Mouse (Mus musculus) urinary bladder, postnatal 4 days (tissue): ENCODE data around the gene Szrd1.

Experiments used
- DNase-seq, 2 experiments: peaks; one replicate each; pipeline ENCODE4 v3.0.0; 2021 to 2022; ENCODE audit warnings: low spot score in 2 of 2

Szrd1 gene

DNA sequence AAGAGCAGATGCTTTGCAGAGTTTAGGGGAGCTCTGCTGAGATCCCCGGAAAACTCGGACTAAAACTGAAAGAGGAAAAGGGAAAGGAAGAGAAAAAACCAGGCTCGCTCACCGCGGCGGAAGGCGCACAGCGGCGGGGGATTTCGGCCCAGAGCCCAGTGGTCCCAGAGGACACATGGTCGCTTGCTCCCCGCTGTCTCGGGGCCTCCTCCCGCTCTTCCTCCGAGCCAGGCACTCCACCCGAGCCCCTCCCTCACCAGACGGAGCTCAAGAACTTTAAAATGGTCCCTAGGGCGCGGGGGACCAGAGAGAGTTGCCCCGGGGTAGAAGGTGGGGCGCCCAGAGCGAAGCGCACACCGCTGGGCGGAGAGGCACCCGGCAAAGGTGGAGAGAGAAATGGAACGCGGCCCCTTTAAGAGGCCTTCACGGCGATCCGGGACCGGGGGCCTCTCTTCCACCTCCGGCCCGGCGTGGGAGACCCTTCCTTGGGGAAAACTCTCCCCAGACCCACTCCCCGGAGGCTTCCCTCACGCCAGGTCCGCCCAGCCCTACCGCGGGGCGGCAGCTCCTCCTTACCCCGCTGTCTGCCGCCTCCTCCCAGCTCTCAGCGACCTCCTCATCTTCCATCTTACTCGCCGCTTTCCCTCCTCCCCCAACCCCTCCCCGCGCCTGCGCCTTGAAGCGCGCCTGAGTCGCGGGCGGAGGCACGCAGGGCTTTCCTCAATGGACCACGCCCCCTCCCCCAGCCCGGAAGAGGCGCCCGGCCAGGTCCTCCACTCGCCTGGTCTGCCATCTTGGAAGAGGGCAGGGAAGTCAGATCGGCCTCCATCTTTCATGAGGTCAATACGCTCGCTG, at the start of gene Szrd1:
Gene Szrd1, minus strand, starts transcription at position 660 of the 855 bp plus-strand sequence.
- DNase-seq, result peak; percentile 99

- DNase-seq, result no peak
Measured at GRCm38 (mm10) chr4:141186923-141187836, 47.6 kb upstream of the Szrd1 start.

GRCm38 (mm10) chr4:141184426-141184825, 44.9 kb upstream of the Szrd1 start:
- DNase-seq, result no peak

DNA sequence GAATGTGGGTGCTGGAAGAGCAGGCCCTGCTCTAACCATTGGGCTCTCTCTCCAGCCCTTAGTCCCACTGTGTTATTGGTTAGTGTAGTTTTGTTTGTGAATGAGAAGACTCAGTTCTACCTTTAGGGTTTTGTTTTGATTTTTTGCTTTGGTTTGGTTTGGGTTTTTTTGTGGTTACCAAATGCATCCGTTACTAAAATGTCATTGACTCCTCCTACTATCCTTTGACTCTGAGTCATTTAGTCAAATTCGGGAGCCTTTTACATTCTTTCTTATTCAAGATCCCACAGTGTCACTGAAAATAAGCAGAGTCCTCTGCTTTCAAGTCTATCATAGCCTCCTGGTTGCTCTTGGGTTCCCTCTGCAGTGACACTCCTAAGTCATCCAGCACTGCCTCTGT, 44.4 kb upstream of the Szrd1 start:
- no peak for DNase-seq

GRCm38 (mm10) chr4:141181981-141182380, 42.4 kb upstream of the Szrd1 start:
- no peak for DNase-seq

DNA sequence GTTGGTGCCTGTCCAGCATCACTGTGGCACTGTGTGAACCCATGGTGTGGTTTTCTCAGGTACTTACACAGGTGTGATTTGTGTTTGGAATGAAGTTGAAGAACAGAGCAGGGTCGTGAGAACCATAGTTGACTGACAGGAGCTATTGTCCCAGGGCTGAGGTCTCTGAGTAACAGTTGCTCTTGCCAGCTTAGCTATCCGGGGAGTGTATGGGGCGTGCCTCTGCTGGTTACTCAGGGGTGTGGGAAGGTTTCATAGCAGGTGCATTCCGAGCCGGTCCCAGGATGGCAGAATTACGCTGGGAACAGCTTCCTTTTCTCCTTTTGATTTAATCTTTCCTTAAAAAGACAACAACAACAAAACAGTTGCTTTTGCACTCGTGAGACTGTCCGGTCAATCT, 41.3 kb upstream of the Szrd1 start:
- DNase-seq, result no peak

- DNase-seq, result no peak
Measured at GRCm38 (mm10) chr4:141178500-141178899, 38.9 kb upstream of the Szrd1 start.

DNA sequence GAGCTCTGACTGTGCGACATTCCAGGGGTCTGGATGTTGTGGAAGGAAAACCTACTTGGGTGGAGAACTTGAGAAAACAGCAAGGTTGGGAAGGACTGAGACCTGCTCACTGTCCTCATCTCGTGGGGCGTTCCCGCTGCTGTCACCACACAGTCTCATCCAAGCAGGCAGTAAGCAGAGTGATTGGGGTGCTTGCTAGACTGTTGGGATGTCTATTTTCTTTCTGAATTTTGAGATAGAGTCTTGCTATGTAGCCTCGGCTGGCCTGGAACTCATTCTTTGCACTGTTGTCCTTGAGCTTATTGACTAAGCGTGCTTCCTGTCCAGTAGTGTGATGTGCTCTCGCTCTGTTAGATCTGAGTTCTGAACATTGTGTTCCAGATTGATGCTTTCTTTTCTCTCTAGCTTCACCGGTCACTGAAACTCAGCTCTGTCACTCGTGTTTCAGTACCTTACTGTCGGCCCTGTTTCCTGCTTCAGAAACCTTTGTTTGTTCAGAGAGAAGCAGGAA, 36.8 kb upstream of the Szrd1 start:
- no peak for DNase-seq

DNA sequence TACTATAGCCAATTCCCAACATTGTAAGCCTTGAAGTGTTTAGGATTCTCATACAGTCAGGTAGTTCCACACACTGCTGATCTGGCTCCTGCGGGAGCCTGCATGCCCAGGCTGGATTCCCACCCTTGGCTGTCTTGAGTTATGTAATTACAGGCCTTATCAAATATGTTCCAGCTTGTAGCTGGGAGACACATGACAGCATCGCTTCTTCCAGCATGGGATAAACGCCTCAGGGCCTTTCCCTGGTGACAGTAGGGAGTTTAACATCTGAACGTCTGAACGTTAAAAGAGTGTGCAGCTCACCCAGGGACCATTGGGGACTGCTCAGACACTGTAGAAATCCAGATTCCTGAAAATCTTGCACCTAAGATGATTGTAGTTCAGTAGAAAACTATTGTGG, 36.2 kb upstream of the Szrd1 start:
- DNase-seq, result no peak

- no peak for DNase-seq
Measured at GRCm38 (mm10) chr4:141172121-141172520, 32.5 kb upstream of the Szrd1 start.

DNA sequence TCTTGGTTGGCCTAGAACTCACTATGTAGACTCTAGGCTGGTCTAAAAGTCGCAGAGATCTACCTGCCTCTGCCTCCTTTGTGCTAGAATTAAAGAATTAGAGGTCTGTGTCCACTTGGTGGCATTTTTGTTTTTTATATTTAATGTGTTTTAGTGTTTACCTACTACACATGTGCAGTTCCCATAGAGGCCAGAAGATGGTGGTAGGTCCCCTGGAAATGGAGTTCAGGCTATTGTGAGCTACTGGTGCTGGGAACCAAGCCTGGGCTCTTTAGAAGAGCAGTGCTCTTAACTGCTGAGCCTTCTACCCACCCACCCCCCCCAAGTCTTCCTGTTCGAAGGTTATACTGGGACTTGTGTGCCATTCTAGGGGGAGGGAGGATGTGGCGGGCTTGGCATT, 27.6 kb upstream of the Szrd1 start:
- no peak for DNase-seq

DNA sequence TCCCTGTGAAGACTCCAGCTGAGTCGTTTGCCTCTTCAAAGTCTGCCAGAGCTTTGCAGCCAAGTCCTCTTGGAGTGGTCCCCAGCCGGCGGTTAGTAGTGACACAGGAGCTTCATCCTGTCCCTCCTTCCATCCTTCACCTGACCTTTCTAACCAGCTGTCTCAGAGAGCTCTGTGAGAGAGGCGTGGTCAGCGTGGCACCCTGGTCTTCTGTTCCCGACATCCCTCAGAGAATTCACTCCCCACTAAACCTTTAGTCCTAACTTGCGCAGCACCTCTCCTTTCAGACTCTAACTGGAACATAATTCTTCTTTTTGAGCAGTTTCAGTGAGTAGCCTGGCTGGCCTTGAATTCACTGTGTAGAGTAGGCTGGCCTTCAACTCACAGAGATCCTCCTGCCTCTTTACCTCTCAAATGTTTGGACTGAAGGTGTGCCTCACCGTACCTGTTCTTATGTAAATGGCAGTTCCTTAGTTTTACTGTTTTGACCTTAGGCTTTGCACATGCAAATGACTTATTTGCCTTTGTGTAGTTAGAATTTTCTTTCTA, 26.2 kb upstream of the Szrd1 start:
- DNase-seq, result no peak

GRCm38 (mm10) chr4:141163729-141164128, 24.2 kb upstream of the Szrd1 start:
- no peak for DNase-seq

GRCm38 (mm10) chr4:141161699-141162208, 22.2 kb upstream of the Szrd1 start:
- no peak for DNase-seq

- no peak for DNase-seq
Measured at GRCm38 (mm10) chr4:141160193-141160592, 20.6 kb upstream of the Szrd1 start.

DNA sequence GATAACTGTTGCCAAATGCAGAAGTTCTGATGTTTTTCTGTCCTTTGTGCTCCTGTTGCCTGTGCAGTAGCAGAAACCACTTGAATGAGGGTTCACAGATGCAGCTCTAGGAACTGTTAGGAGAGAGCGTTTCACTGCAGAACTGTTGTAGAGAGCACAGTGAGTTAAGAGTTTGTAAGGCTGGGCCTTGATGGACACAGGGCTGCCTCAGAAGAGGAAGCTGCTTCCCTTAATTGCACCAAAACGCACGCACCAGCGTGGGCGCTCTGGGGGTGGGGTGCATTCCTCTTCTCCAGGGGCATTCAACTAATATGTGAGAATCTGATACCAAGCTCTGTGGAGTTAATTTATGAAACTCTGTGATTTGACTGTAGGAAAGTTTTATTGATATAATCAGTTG, 20.1 kb upstream of the Szrd1 start:
- DNase-seq, result no peak

DNA sequence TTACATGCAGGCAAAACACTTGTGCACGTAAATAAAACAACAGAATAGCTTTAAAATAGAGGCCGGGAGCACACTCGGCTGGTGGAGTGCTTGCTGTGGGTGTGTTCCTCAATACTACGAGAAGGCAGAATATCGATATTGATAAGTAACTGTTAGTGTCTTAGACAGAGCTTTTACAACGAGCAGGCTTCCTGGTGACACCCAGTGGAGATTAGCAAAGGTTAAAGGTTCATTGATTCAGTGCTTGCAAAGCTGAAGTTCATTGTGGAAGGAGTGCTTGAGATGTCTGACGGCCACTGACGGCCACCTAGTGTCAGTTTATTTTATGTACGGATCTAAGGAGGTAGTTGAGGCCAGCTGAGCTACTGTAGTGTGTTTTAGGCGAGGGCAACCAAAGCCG, 19.5 kb upstream of the Szrd1 start:
- no peak for DNase-seq

GRCm38 (mm10) chr4:141158609-141159008, 19.0 kb upstream of the Szrd1 start:
- no peak for DNase-seq

DNA sequence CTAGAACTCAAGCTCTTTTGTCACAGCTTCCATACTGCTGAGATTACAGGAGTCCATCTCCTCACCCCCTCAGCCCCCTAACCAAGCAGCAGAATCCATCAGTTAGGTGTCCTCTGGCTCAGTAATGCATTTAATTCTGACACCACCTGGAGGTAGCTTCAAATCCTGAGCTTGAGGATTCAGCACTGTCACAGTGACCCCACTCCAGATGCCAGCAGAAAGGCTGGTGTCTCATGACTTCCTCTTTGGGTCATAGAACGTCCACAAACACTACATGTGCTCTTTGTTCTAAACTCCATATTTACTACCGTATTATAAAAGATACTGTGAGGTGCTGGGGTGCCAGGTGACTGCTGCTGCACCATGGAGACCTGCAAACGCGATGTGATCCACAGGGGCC, 17.9 kb upstream of the Szrd1 start:
- no peak for DNase-seq

DNA sequence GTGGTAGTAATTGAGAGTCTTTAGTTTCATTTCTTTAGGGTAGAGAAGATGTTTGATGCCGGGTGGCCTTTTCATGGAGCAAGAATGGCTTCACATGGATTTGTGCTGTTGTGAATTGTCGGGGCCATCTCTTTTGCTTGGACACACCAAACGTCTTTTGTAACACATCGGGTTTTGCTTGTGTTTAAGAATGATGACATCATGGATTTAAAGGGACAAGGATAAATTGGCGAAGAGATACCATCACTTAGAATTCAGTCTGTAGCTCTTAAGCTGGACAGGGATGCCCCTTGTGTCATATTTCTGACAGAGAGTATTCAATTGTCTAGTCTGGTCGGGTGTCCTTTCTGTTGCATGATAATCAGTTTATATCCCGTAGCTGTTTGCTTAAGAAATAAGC, 9.5 kb upstream of the Szrd1 start:
- DNase-seq, result no peak

- DNase-seq, result no peak
Measured at GRCm38 (mm10) chr4:141148009-141148801, 8.6 kb upstream of the Szrd1 start.
